Mouse (Mus musculus) CD4-positive, CD25-positive, alpha-beta regulatory T cell, adult 4 months (primary cell): ENCODE data around the gene Cntrob. TPM values are rescaled to one million over a fixed set of nuclear protein-coding genes. Genes with fewer than 3 reads are reported as not detected.

Experiments used
- ATAC-seq: one replicate; pipeline ENCODE4 v1.8.0; 2017
- polyA plus RNA-seq, 2 experiments: library from polyadenylated mRNA; unstranded; fragments of 100-300 nt; shearing (Covaris generic); gene quantifications; one replicate each; pipeline ENCODE4 v1.2.1; 2017

Gene Cntrob
- polyA plus RNA-seq, 2 experiments from 2014 or later = 8.2 to 8.5 TPM

DNA sequence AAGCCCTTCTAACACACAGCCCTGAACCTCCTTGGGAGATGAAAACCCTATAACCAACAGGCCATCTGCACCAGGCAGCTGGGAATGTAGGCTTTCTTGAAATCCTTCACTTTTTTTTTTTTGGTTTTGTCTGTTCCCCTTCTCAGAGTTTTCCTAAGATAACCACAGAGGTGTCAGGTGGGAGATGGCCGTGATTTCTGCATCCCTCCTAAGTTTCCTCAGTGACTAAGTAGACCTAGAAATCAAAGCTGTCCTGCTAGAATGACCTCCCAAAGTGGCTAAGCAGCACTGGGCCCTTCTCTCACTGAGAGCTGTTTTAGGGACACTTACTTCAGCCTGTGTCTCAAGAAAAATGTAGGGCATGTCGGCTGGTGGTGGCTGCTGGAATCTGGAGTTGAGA, 25.8 kb downstream of the Cntrob start:
- no peak for ATAC-seq

DNA sequence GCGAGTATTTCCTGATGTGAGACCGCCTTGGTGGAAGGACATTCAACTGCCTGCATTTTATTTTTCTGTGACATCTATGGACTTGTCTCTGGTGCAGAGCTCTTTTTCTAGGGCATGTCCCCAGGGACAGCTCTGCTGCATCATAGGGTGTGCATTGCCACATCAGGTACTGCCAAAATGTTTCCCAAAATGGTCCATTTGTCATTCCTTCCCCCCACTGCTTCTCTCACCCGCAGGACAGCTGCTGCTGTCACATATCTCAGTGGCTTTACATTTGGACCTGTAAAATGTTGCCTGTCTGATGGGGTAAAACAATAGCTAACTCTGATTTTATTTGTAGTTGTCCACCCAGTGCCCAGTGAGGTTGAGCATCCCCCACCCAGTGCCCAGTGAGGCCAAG, 28.3 kb downstream of the Cntrob start:
- no peak for ATAC-seq

DNA sequence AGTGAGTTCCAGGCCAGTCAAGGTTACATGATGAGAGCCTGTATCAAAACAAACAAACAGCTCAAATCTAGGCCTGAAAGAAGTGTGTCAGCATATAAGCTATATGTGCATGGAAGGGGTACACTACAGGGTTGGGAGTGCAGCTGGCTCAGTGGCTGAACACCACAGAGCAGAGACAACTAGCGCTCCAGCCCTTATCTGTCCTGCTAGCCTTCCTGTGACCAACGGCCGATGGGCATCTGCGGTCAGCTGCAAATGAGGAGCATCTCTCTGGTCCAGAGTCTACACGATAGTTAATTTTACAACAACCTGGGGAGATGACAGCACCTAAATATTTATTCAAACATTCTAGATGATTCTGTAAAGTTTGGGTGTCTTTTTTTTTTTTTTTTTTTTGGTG, 32.5 kb downstream of the Cntrob start:
- ATAC-seq = no peak

- no peak for ATAC-seq
Measured at GRCm38 (mm10) chr11:69277267-69277666, 46.3 kb downstream of the Cntrob start.

DNA sequence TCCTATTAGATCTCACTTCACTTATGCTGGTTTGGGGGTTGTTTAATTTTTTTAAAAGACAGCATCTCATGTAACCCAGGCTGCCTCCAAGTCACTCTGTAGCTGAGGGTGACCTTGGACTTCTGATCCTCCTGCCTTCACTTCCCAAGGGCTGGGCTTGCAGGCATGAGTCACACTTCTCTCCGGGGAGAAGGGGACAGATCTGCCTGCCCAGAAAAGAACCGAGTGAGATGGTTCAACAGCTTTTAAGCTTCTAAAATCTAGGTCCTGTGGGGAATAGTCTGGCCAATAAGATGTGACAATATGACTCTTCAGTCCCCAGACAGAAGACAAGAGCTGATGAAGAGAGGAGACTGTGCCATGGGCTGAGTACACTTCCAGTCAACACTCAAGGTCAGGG, 47.5 kb downstream of the Cntrob start:
- no peak for ATAC-seq

DNA sequence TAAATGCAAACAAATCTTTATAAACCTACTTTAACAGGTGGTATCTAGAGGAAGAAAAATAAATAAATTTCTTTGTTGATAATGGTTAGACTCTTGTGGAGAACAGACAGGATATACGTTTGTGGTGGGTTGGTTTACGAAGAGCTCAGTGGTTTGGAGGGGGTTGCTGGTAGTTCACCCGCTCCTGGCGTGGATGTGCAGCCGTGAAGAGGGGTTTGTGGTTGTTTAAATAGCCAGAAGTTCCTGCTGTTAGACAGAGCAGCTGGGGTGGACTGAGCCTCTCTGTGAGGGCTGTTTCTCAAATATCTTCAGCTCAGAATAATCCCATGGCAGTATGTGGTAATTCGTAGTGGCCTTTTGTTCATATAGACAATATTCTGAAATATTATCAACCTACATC, 47.9 kb downstream of the Cntrob start:
- no peak for ATAC-seq

- ATAC-seq = no peak
Measured at GRCm38 (mm10) chr11:69272122-69272740, 51.3 kb downstream of the Cntrob start.

- ATAC-seq = no peak
Measured at GRCm38 (mm10) chr11:69269575-69269974, 54.0 kb downstream of the Cntrob start.

GRCm38 (mm10) chr11:69268100-69268499, 55.5 kb downstream of the Cntrob start:
- peak; percentile 52 for ATAC-seq

DNA sequence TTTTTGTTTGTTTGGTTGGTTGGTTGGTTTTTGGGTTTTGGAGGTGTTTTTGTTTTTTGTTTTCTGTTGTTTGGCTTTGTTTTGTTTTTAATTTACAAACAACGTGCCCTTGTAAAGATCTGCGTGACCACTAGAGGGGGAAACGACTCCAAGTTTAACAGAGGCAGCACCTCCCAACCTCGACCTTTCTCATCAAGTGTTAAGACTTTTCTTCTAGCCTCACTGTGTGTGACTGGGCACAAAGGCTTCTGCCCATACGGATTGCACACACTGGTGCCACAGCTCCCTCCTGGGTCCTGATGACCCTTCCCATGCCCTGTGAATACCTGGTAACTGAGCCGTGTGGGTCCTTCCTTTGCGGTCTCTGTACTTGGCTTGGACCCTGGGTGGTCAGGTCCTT, 56.2 kb downstream of the Cntrob start:
- peak; percentile 44 for ATAC-seq

DNA sequence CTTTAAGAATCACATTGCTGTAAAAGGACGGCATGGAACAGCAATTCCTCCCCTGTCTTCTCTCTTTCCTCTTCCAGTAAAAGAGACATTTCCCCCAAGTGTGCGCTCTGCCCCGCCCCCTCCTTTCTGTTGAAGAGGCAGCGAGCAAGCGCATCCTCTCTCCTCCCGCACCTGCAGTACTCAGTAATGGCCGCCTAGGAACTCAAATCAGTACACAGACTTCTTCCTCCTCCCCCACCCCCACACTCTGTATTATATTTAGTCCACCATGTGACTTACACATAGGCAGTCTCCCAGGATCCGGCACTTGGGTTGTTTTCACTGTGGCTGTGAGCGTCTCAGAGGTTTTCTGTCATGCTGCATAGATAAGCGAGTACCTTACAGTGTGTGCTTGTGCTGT, 57.3 kb downstream of the Cntrob start:
- peak; percentile 84 for ATAC-seq

DNA sequence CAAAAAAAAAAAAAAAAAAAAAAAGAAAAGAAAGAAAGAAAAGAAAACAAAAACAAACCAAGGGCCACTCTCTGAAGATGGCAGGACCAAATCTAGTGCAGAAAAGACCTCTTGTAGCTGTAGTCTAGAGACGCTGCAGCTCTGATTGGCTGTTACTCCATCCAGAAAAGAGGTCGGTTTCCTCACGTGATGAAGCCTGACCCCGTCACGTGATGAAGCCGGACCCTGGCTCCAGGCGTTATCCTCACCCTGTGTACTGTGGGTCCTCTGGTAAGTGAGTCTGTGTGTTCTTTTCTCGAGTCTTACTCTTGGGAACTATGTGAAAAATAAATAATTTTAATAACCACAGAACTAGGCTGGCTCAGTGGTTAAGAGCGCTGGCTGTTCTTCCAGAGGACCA, 58.2 kb downstream of the Cntrob start:
- no peak for ATAC-seq

GRCm38 (mm10) chr11:69264276-69264675, 59.3 kb downstream of the Cntrob start:
- no peak for ATAC-seq

- no peak for ATAC-seq
Measured at GRCm38 (mm10) chr11:69260111-69260510, 63.5 kb downstream of the Cntrob start.

DNA sequence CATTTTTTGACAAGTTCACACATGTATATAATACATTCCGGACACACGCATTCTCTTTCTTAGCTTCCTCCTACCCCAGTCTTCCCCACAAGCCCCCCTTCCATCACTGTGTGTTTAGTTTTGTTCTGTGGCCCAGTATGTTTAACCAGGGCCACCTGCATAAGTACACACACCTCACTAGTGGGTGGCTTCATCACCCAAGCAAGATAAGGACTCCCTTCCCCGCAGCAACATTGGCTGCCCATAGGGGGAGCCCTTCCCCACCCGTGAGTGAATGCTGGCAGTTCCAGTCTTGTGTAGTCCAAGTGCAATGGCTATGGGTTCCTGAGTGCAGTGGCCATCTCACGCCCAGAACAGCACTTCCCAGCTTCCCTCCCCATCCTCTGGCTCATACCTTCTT, 65.3 kb downstream of the Cntrob start:
- peak; percentile 90 for ATAC-seq

DNA sequence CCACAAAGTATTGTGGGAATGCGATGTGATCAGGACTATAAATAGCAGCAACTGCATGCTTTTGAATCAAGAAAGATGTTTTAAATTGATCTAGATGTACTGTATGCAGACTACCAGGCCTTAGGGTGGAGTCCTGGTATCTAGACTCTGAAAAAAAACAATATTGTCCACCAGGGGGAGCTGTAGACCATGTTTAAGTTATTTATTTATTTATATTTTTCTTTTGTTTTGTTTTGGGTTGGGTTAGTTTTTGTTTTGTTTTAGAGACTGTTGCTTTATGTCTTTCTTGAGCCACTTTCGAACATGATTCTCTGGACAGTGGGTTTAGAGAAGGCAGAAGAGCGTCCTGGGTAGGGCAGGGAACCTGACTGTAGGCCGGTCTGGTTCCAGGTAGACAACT, 65.8 kb downstream of the Cntrob start:
- peak; percentile 67 for ATAC-seq

- no peak for ATAC-seq
Measured at GRCm38 (mm10) chr11:69257072-69257471, 66.5 kb downstream of the Cntrob start.

DNA sequence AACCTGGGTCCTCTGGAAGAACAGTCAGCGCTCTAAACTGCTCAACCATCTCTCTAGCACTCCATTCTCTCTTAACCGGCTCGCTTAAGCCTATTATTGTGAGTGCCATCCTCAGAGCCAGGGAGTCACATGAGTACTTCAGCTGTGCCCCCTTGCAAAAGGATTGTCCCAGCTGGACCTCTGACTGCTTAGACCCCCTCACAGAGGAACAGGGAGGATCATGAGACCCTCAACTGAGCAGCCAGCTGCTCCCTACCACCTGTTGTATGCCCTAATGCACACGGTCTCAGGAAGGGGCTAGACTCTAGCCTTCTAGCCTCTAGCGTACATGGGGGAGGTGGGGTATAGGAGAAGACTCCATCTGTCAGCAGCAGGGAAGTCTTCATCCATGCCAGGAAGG, 68.8 kb downstream of the Cntrob start:
- no peak for ATAC-seq

DNA sequence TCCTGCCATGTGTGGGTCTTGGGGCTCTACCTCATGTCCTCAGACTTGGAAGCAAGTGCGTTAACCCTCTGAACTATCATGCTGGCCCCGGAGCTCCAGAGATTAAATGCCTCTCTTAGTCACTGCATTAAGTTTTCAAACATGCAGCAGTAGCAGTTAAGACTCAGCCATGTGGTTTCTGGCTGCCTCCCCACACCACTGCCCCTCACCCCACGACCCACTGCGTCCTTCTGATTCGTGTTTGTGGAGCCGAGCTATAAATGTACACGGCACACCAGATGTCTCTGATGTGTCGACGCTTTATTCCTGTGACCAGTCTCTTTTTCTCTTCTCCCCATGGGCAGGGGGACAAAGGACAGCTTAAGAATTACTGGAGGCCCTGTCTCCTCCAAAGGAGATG, 70.4 kb downstream of the Cntrob start:
- no peak for ATAC-seq

DNA sequence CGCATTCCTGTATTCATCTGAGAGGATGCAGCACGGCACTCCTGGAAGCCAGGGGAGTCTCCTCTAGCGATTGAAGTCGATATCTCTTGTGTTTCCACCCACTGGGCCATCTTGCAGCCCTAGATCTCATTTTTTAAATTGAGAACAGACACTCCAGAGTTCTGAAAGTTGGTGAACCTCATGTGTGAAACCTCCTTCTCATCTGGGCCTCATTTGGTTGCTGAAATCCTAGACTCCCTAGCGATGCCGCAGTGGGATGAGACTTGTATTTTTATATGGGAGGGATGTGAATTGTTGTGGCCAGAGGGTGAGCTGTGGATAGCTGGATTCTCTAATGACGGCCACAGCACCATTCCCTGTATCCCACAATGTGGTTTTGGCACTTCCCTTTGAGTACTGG, 71.6 kb downstream of the Cntrob start:
- ATAC-seq = no peak

- no peak for ATAC-seq
Measured at GRCm38 (mm10) chr11:69251135-69251842, 72.3 kb downstream of the Cntrob start.

GRCm38 (mm10) chr11:69250106-69250505, 73.5 kb downstream of the Cntrob start:
- ATAC-seq = no peak
